Mouse (Mus musculus) spleen, postnatal 10 days (tissue): Measurements from ENCODE around the gene Fam234a.
"Not testable (repeated sequence)": the region's sequence is repeated elsewhere in the genome, so short reads cannot be mapped to it uniquely, and the experiment has no call there.

Experiments
- DNase-seq, 2 experiments: peaks; one replicate each; pipeline ENCODE4 v3.0.0; 2021 to 2022; ENCODE audit warnings: low spot score in 2 of 2

The Fam234a gene

GRCm38 (mm10) chr17:26244101-26244841, at the start of gene Fam234a:
Gene Fam234a (minus strand): TSS chr17:26244242.
- peak in 1 of 2 experiments; percentile 92 for DNase-seq

GRCm38 (mm10) chr17:26289475-26289874, 45.4 kb upstream of the Fam234a start:
- no peak for DNase-seq

GRCm38 (mm10) chr17:26286199-26286955, 42.3 kb upstream of the Fam234a start:
- no peak for DNase-seq

- peak; percentile 22 to 70 for DNase-seq
These were observed 32.7 kb upstream of the Fam234a start for GRCm38 (mm10) chr17:26276711-26277110.

- no peak for DNase-seq
These were observed 31.9 kb upstream of the Fam234a start for GRCm38 (mm10) chr17:26275933-26276332.

GRCm38 (mm10) chr17:26272586-26272985, 28.5 kb upstream of the Fam234a start:
- no peak for DNase-seq

- DNase-seq: not testable (repeated sequence)
These were observed 25.5 kb upstream of the Fam234a start for GRCm38 (mm10) chr17:26269577-26269976.

- DNase-seq: no peak
These were observed 24.8 kb upstream of the Fam234a start for GRCm38 (mm10) chr17:26268851-26269250.

- no peak for DNase-seq
These were observed 18.3 kb upstream of the Fam234a start for GRCm38 (mm10) chr17:26262384-26262783.

GRCm38 (mm10) chr17:26261826-26262225, 17.8 kb upstream of the Fam234a start:
- no peak for DNase-seq

- DNase-seq: no peak
These were observed 11.3 kb upstream of the Fam234a start for GRCm38 (mm10) chr17:26255313-26255712.

GRCm38 (mm10) chr17:26253399-26253798, 9.4 kb upstream of the Fam234a start:
- no peak for DNase-seq

- peak; percentile 96 for DNase-seq
These were observed 8.7 kb upstream of the Fam234a start, which contains the start of gene Luc7l for GRCm38 (mm10) chr17:26252539-26253251. Gene Luc7l (plus strand): TSS chr17:26252896.

GRCm38 (mm10) chr17:26251886-26252538, 8.0 kb upstream of the Fam234a start:
- no peak for DNase-seq

GRCm38 (mm10) chr17:26243471-26244100, 456 bp downstream of the Fam234a start:
- DNase-seq: peak; percentile 73 to 77

GRCm38 (mm10) chr17:26240990-26241389, 3.1 kb downstream of the Fam234a start:
- no peak for DNase-seq

GRCm38 (mm10) chr17:26240120-26240790, 3.8 kb downstream of the Fam234a start:
- DNase-seq: no peak

GRCm38 (mm10) chr17:26239551-26239950, 4.5 kb downstream of the Fam234a start:
- no peak for DNase-seq

- DNase-seq: no peak
These were observed 6.4 kb downstream of the Fam234a start for GRCm38 (mm10) chr17:26237667-26238066.

GRCm38 (mm10) chr17:26235077-26235815, 8.8 kb downstream of the Fam234a start:
- DNase-seq: no peak
